In genomic region chr3:57663731-57664130, GRCm38 (mm10) we compare ENCODE assay signal across 7 mouse cellular contexts. TPM values are rescaled to one million over a fixed set of nuclear protein-coding genes. Genes with fewer than 3 reads are reported as not detected.
DNase-seq lines count a peak whose midpoint lies in the region; ATAC-seq and TF ChIP-seq lines count a peak whose summit lies in the region.

No protein-coding gene starts in this region.

- no peak overlapping the region for H3K4me2 ChIP-seq in kidney, embryonic 14.5 days (replicated peaks; ENCODE audit: low read depth, low read length)
- H3K4me2 ChIP-seq in kidney, embryonic 16.5 days (replicated peaks; ENCODE audit: low read depth, low read length), result no peak overlapping the region

- TF ChIP-seq POLR2A in olfactory bulb, adult 2 months (IDR thresholded peaks at IDR 0.05; ENCODE audit: insufficient read depth, low read depth, low read length), result no peak

- DNase-seq in CD4-positive, CD25-positive, alpha-beta regulatory T cell, adult 2 months (ENCODE audit: low read depth, low spot score), result peak; percentile 69
- peak; percentile 56 for DNase-seq in MEL-GATA-1-ER (ENCODE audit: extremely low read depth, low read depth)
- DNase-seq in embryo, embryonic 10.5 days (ENCODE audit: low spot score), result peak; percentile 85
- peak; percentile 52 to 54 for DNase-seq in kidney, postnatal 4 days

- WGBS in kidney, embryonic 14.5 days, result 22% methylated on average over 6 of the region's 6 CpGs
- WGBS in kidney, embryonic 16.5 days, result 21% methylated on average over 6 of the region's 6 CpGs
- WGBS in olfactory bulb, adult 2 months, result 18% methylated on average over 6 of the region's 6 CpGs

- ATAC-seq in kidney, embryonic 14.5 days (ENCODE audit: low FRiP score, low TSS enrichment), result peak; percentile 8; the same call in 1 of the 2 replicates
- no peak for ATAC-seq in kidney, embryonic 16.5 days (ENCODE audit: low FRiP score, low TSS enrichment)

- H3K4me1 ChIP-seq in kidney, embryonic 14.5 days (ENCODE audit: control insufficient read depth, insufficient read depth, low read length), result no peaks in the 10 kb centered on the region
- H3K4me1 ChIP-seq in kidney, embryonic 16.5 days (ENCODE audit: insufficient read depth, low read length), result 0 out of 2 replicates have a peak, but pooled peaks cover 3% of the 10 kb centered on the region
- H3K4me1 ChIP-seq in olfactory bulb, adult 2 months (ENCODE audit: control insufficient read depth, insufficient read depth, low read length), result no peaks in the 10 kb centered on the region

- H3K4me3 ChIP-seq in kidney, embryonic 14.5 days (ENCODE audit: low read length), result no peak overlapping the region
- no peak overlapping the region for H3K4me3 ChIP-seq in kidney, embryonic 16.5 days (ENCODE audit: low read length)
- H3K4me3 ChIP-seq in olfactory bulb, adult 2 months (ENCODE audit: insufficient read depth, low read depth, low read length), result no peak overlapping the region

- no peaks in the 10 kb centered on the region for H3K36me3 ChIP-seq in kidney, embryonic 14.5 days (ENCODE audit: control insufficient read depth, insufficient read depth, low read length)
- H3K36me3 ChIP-seq in kidney, embryonic 16.5 days (ENCODE audit: insufficient read depth, low read length), result no peaks in the 10 kb centered on the region

- H3K9me3 ChIP-seq in kidney, embryonic 14.5 days (ENCODE audit: control insufficient read depth, low read length), result no peaks in the 10 kb centered on the region
- H3K9me3 ChIP-seq in kidney, embryonic 16.5 days (ENCODE audit: low read length), result no peaks in the 10 kb centered on the region

- no peak overlapping the region for H3K27ac ChIP-seq in kidney, embryonic 14.5 days (ENCODE audit: low read depth, low read length)
- no peak overlapping the region for H3K27ac ChIP-seq in kidney, embryonic 16.5 days (ENCODE audit: low read length)
- no peak overlapping the region for H3K27ac ChIP-seq in olfactory bulb, adult 2 months (ENCODE audit: insufficient read depth, low read depth, low read length)

- no peak overlapping the region for H3K9ac ChIP-seq in kidney, embryonic 14.5 days (ENCODE audit: low read depth, low read length)
- no peak overlapping the region for H3K9ac ChIP-seq in kidney, embryonic 16.5 days (replicated peaks; ENCODE audit: low read length)

- 0 out of 2 replicates have a peak, but pooled peaks have one; percentile 11 for TF ChIP-seq CTCF in olfactory bulb, adult 2 months (IDR thresholded peaks at IDR 0.05; ENCODE audit: insufficient read depth, low read depth, low read length)

- no peaks in the 10 kb centered on the region for H3K27me3 ChIP-seq in kidney, embryonic 14.5 days (ENCODE audit: control insufficient read depth, insufficient read depth, low read length)
- no peaks in the 10 kb centered on the region for H3K27me3 ChIP-seq in kidney, embryonic 16.5 days (ENCODE audit: insufficient read depth, low read length)

RNA-seq across cellular contexts. Expression of gene Commd2, which starts 12.2 kb away (rescaled TPM):
- polyA plus RNA-seq in kidney, embryonic 14.5 days (2014; fragmentation: Nextera tagmentation; extraction: Ambion mirVana), result 82.2 and 97.4 TPM in 2 replicates
- 64.9 and 65.1 TPM in 2 replicates for polyA plus RNA-seq in kidney, embryonic 16.5 days (2015; fragmentation: Nextera tagmentation; extraction: Ambion mirVana)
- polyA plus RNA-seq in olfactory bulb, adult 2 months (2012; ENCODE audit: insufficient read depth, insufficient read length, low replicate concordance, missing spikeins), result not detected in 2 replicates

RNA-seq across cellular contexts. Expression of gene Ankub1, which starts 28.9 kb away (rescaled TPM):
- polyA plus RNA-seq in kidney, embryonic 14.5 days (2014; fragmentation: Nextera tagmentation; extraction: Ambion mirVana), result 0.07 TPM in 1 of 2 replicates, not detected in the other
- not detected in 2 replicates for polyA plus RNA-seq in kidney, embryonic 16.5 days (2015; fragmentation: Nextera tagmentation; extraction: Ambion mirVana)
- polyA plus RNA-seq in olfactory bulb, adult 2 months (2012; ENCODE audit: insufficient read depth, insufficient read length, low replicate concordance, missing spikeins), result not detected in 2 replicates
